Mouse (Mus musculus) cerebellum, adult (tissue): ENCODE results near the gene Smco2.

ENCODE experiments used
- ATAC-seq: cut with Nextera tagmentation; 2 replicates; pipeline ENCODE4 v1.9.2; 2017; ENCODE audit warnings: mild to moderate bottlenecking, moderate library complexity, mixed read lengths; ENCODE audit not compliant: insufficient number of reproducible peaks, low FRiP score, low TSS enrichment

The Smco2 gene

GRCm38 (mm10) chr6:146893890-146894289 is 44.0 kb downstream of the Smco2 start:
- ATAC-seq, result no peak

- no peak for ATAC-seq
Observed at GRCm38 (mm10) chr6:146898709-146899108, 48.8 kb downstream of the Smco2 start.

- ATAC-seq, result no peak
Observed at GRCm38 (mm10) chr6:146899647-146900046, 49.7 kb downstream of the Smco2 start.

GRCm38 (mm10) chr6:146901929-146902328 is 52.0 kb downstream of the Smco2 start:
- no peak for ATAC-seq

- ATAC-seq, result no peak
Observed at GRCm38 (mm10) chr6:146903632-146904031, 53.7 kb downstream of the Smco2 start.

- ATAC-seq, result no peak
Observed at GRCm38 (mm10) chr6:146904707-146905106, 54.8 kb downstream of the Smco2 start.

GRCm38 (mm10) chr6:146906000-146906786 is 56.3 kb downstream of the Smco2 start:
- ATAC-seq, result no peak

GRCm38 (mm10) chr6:146907061-146907794 is 57.3 kb downstream of the Smco2 start:
- no peak for ATAC-seq

GRCm38 (mm10) chr6:146907795-146908190 is 57.9 kb downstream of the Smco2 start:
- no peak for ATAC-seq

GRCm38 (mm10) chr6:146908801-146909200 is 58.9 kb downstream of the Smco2 start:
- no peak for ATAC-seq

GRCm38 (mm10) chr6:146909725-146910489 is 60.0 kb downstream of the Smco2 start:
- no peak for ATAC-seq

- no peak for ATAC-seq
Observed at GRCm38 (mm10) chr6:146910801-146911200, 60.9 kb downstream of the Smco2 start.

- no peak for ATAC-seq
Observed at GRCm38 (mm10) chr6:146912835-146913488, 63.1 kb downstream of the Smco2 start.

- ATAC-seq, result no peak
Observed at GRCm38 (mm10) chr6:146913489-146914198, 63.7 kb downstream of the Smco2 start.

GRCm38 (mm10) chr6:146915808-146916207 is 65.9 kb downstream of the Smco2 start:
- no peak for ATAC-seq

GRCm38 (mm10) chr6:146917396-146917795 is 67.5 kb downstream of the Smco2 start:
- ATAC-seq, result no peak

GRCm38 (mm10) chr6:146918341-146918740 is 68.4 kb downstream of the Smco2 start:
- ATAC-seq, result no peak
